Mouse (Mus musculus): ENCODE data around the gene Atg14. TPM values are rescaled to one million over a fixed set of nuclear protein-coding genes. Genes with fewer than 3 reads are reported as not detected.
"Not testable (repeated sequence)": the region's sequence is repeated elsewhere in the genome, so short reads cannot be mapped to it uniquely, and the experiment has no call there.

Gene Atg14
- total RNA-seq (2021): 10 to 100 TPM; 19.9 to 21.1 TPM
- long read RNA-seq, transcript Atg14-201 (10 exons, 3,450 nt): major isoform, 54 of 58 reads
- long read RNA-seq, partial matches to known transcripts: 3 of 58 reads
- long read RNA-seq, other reads (novel, unspliced or antisense): 1 of 58 reads

- DNase-seq (ENCODE audit: low spot score in 2 of 2): not testable (repeated sequence)
These were observed at the start of gene Atg14 for GRCm38 (mm10) chr14:47570549-47570948. Atg14 (minus strand) TSS chr14:47570649.

- no peak for DNase-seq (ENCODE audit: low spot score in 2 of 2)
These were observed 48.4 kb upstream of the Atg14 start for GRCm38 (mm10) chr14:47618891-47619290.

GRCm38 (mm10) chr14:47613254-47613653, 42.8 kb upstream of the Atg14 start:
- no peak for DNase-seq (ENCODE audit: low spot score in 2 of 2)

- DNase-seq (ENCODE audit: low spot score in 2 of 2): peak; percentile 52 to 88
These were observed 27.5 kb upstream of the Atg14 start for GRCm38 (mm10) chr14:47597942-47598388.

- no peak for DNase-seq (ENCODE audit: low spot score in 2 of 2)
These were observed 24.1 kb upstream of the Atg14 start for GRCm38 (mm10) chr14:47594426-47595103.

GRCm38 (mm10) chr14:47590391-47590975, 20.0 kb upstream of the Atg14 start:
- DNase-seq (ENCODE audit: low spot score in 2 of 2): peak in 1 of 2 experiments; percentile 51

GRCm38 (mm10) chr14:47589444-47589843, 19.0 kb upstream of the Atg14 start:
- DNase-seq (ENCODE audit: low spot score in 2 of 2): no peak

GRCm38 (mm10) chr14:47584346-47584745, 13.9 kb upstream of the Atg14 start:
- no peak for DNase-seq (ENCODE audit: low spot score in 2 of 2)

GRCm38 (mm10) chr14:47581681-47582080, 11.2 kb upstream of the Atg14 start:
- DNase-seq (ENCODE audit: low spot score in 2 of 2): peak in 1 of 2 experiments; percentile 28

- DNase-seq (ENCODE audit: low spot score in 2 of 2): no peak
These were observed 10.8 kb upstream of the Atg14 start for GRCm38 (mm10) chr14:47581280-47581679.

GRCm38 (mm10) chr14:47578086-47578485, 7.6 kb upstream of the Atg14 start:
- peak in 1 of 2 experiments; percentile 11 for DNase-seq (ENCODE audit: low spot score in 2 of 2)

- DNase-seq (ENCODE audit: low spot score in 2 of 2): no peak
These were observed 6.2 kb upstream of the Atg14 start for GRCm38 (mm10) chr14:47576687-47577086.

GRCm38 (mm10) chr14:47574721-47575120, 4.3 kb upstream of the Atg14 start:
- DNase-seq (ENCODE audit: low spot score in 2 of 2): no peak

GRCm38 (mm10) chr14:47572707-47573106, 2.3 kb upstream of the Atg14 start:
- DNase-seq (ENCODE audit: low spot score in 2 of 2): no peak

GRCm38 (mm10) chr14:47567962-47568652, 2.3 kb downstream of the Atg14 start:
- DNase-seq (ENCODE audit: low spot score in 2 of 2): peak; percentile 94 to 97

GRCm38 (mm10) chr14:47563106-47563505, 7.3 kb downstream of the Atg14 start:
- no peak for DNase-seq (ENCODE audit: low spot score in 2 of 2)

GRCm38 (mm10) chr14:47562530-47562929, 7.9 kb downstream of the Atg14 start:
- no peak for DNase-seq (ENCODE audit: low spot score in 2 of 2)

- no peak for DNase-seq (ENCODE audit: low spot score in 2 of 2)
These were observed 9.7 kb downstream of the Atg14 start for GRCm38 (mm10) chr14:47560714-47561113.

- DNase-seq (ENCODE audit: low spot score in 2 of 2): no peak
These were observed 15.2 kb downstream of the Atg14 start for GRCm38 (mm10) chr14:47555225-47555624.

- no peak for DNase-seq (ENCODE audit: low spot score in 2 of 2)
These were observed 16.2 kb downstream of the Atg14 start for GRCm38 (mm10) chr14:47554236-47554635.

GRCm38 (mm10) chr14:47553380-47553779, 17.1 kb downstream of the Atg14 start:
- no peak for DNase-seq (ENCODE audit: low spot score in 2 of 2)

GRCm38 (mm10) chr14:47551668-47552067, 18.8 kb downstream of the Atg14 start:
- DNase-seq (ENCODE audit: low spot score in 2 of 2): no peak
